Mouse (Mus musculus) C2C12 (cell line): ENCODE results near the gene Tgfbr3.

Experiments
- CTCF ChIP-seq: IDR thresholded peaks from one replicate; pipeline ENCODE4 v1.5.1; 2011; ENCODE audit not compliant: control insufficient read depth, insufficient read depth, insufficient read length
- MYOD1 ChIP-seq: IDR thresholded peaks from one replicate; pipeline ENCODE4 v1.6.1; 2011; ENCODE audit warnings: low read depth; ENCODE audit not compliant: control insufficient read depth, insufficient read length
- USF1 ChIP-seq: IDR thresholded peaks from one replicate; pipeline ENCODE4 v1.6.1; 2011; ENCODE audit warnings: low read depth, mild to moderate bottlenecking, control low read depth, moderate library complexity

GRCm38 (mm10) chr5:107223029-107223428 lies 66.4 kb downstream of the Tgfbr3 start:
- no peak for TF ChIP-seq CTCF
- TF ChIP-seq MYOD1 = no peak
- no peak for TF ChIP-seq USF1
